Mouse (Mus musculus) cerebellum, adult 11 months (tissue): Measurements from ENCODE around the gene Btbd6.
A peak's percentile ranks its signal among the peaks of the same experiment; 100 is the strongest.

ENCODE experiments used
- DNase-seq: peaks from one replicate; pipeline ENCODE4 v3.0.0; 2022

The Btbd6 gene

GRCm38 (mm10) chr12:113012443-113012842 lies 36.2 kb downstream of the Btbd6 start:
- no peak for DNase-seq

DNA sequence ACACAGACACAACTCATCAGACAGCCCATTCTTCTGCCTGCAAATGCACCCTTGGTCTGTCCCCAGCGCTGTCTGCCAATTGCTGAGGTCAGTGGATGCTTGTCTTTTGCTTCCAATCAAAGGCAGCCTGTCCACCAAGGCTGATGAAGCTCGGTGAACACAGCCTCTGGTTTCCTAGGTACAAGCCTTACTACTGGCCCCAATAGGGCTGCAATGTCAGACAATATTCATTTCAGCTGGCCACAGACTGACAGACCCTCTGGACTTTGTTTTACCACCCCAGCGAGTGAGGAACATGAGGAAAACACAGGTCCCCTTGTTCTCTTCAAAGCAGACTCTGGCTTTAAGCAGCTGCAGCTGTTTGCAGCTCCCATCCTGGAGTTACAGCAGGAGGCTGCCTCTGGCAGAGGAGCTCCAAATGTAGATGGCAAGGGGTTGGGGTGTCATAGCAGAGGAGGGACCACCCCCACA lies 36.8 kb downstream of the Btbd6 start:
- DNase-seq, result peak; percentile 43

- peak; percentile 93 for DNase-seq
These were observed 37.6 kb downstream of the Btbd6 start, which contains the start of gene Pacs2 for GRCm38 (mm10) chr12:113013604-113014558. TSS of gene Pacs2 (plus strand) at chr12:113014508.

DNA sequence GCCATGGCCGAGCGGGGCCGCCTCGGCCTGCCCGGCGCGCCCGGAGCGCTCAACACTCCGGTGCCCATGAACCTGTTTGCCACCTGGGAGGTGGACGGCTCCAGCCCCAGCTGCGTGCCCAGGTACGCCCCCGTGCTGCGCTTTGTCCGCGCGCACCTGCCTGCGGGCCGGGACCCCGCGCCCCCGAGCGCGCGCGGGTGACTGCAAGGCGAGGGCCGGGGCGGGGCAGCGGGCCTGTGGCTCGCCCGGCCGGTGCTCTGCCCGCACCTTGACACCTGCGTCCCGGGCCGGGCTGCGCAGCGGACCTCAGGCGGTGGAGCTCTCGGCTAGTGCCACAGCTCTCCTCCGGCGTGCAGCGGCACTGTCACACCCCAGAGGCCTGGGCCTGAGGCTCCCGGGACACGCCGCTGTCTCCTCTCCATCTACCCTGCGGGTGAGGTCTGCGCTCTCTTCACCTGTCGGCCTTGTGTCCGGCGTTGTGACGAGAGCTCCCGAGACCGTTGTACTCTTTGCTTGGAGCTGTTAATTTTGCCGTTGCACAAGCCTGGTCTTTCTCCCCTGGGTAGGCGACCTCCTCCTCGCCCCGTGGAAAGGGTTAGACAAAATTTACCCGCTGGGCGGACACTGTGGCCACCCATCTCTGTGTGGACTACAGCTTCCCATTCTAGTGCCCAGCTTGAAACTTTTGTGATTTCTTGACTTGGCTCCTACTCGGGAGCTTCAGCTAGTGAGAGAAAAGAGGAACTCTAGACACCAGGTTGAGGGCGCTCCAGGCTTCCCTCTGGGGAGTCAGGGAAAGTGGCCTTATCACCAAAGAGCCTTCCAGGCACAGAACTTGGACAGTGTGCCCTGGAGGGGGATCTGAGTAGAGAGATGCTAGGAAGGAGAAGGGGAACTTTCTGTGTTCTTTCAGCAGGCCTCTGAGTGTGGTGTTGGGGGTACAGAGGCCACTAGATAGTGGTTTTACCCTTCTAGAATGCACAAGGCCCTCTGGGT lies 38.6 kb downstream of the Btbd6 start:
- peak; percentile 63 for DNase-seq

GRCm38 (mm10) chr12:113015956-113016355 lies 39.7 kb downstream of the Btbd6 start:
- no peak for DNase-seq

DNA sequence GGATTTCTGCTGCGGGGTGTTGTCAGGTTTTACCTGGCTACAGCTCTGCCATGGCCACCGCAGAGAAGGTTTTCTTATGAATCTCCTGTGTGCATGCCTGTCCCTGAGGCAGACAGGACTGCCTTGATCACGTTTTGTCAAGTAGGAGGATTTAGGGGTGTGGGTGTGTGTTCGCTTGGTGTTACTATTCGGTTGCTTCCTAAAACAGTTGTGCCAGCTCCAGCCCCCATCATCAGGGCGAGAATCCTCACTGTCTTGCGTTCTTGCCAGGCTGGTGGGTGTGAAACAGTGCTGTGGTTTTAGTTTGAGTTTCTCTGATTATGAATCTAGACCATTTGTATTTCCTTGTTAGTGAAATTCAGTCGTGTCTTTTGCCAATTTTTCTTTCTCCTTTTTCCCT lies 40.7 kb downstream of the Btbd6 start:
- no peak for DNase-seq

- no peak for DNase-seq
These were observed 41.2 kb downstream of the Btbd6 start for GRCm38 (mm10) chr12:113017429-113017984.

GRCm38 (mm10) chr12:113018763-113019162 lies 42.5 kb downstream of the Btbd6 start:
- DNase-seq, result no peak

DNA sequence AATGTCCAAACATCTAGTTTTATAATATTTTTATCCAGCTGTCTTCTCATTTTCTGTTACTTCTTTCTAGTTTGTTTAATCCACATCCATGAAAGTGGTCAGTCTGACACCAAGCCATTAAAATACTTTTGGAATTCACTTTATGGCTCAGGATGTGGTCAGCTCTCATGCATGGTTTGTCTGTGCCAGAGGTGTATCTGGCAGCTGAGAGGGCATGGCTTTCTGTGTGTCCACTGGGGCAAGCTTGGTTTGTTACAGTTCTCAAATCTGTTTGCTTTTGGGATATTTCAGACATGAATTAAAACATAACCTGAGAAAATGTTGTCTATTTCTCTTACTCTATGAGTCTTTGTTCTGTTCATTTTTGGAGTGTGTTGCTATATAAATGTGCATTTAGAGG lies 45.2 kb downstream of the Btbd6 start:
- no peak for DNase-seq

DNA sequence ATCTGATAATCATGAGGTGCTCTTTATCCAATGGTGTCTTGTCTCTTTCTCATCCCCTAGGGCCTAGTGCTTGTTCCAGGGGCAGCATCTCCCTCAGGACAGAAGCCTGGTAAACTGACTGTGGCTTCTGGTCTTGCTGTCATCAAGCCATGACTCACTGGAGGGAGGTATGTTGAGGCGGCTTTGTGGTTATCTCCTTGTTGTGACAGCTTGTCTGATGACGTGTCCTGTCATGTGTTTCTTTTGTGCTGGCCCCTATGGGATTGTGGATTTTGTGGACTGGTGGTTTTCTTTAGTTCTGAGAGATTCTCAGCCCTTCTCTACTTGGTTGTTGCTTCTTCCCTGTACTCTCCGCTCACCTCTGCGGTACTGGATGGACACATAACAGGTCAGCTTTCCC lies 46.8 kb downstream of the Btbd6 start:
- DNase-seq, result no peak

- DNase-seq, result no peak
These were observed 50.3 kb downstream of the Btbd6 start for GRCm38 (mm10) chr12:113026557-113026956.

GRCm38 (mm10) chr12:113027495-113027894 lies 51.2 kb downstream of the Btbd6 start:
- no peak for DNase-seq

GRCm38 (mm10) chr12:113028067-113028466 lies 51.8 kb downstream of the Btbd6 start:
- no peak for DNase-seq
